Mouse (Mus musculus) embryonic facial prominence, embryonic 14.5 days (tissue): ENCODE measurements around the gene Acbd6. TPM values are rescaled to one million over a fixed set of nuclear protein-coding genes. Genes with fewer than 3 reads are reported as not detected.

ENCODE experiments used
- ATAC-seq: fragments of 200-750 bp; cut with Nextera tagmentation; 2 replicates; pipeline ENCODE4 v1.8.0; 2017; ENCODE audit warnings: low read depth, moderate number of reproducible peaks, moderate TSS enrichment
- DNase-seq: peaks from one replicate; pipeline ENCODE4 v3.0.0-alpha.2; 2015; ENCODE audit warnings: low spot score
- H3K27ac ChIP-seq: fragments of 300-500 bp; sonication (generic); replicated peaks from 2 replicates; pipeline ENCODE4 v1.5.1; 2014; ENCODE audit warnings: low read depth, mild to moderate bottlenecking, low read length, moderate library complexity
- H3K27me3 ChIP-seq: fragments of 300-500 bp; sonication (generic); replicated peaks from 2 replicates; pipeline ENCODE4 v1.6.1; 2014; ENCODE audit warnings: low read length; ENCODE audit not compliant: control insufficient read depth, insufficient read depth
- H3K36me3 ChIP-seq: fragments of 300-500 bp; sonication (generic); 2 replicates; pipeline ENCODE4 v1.6.1; 2014; ENCODE audit warnings: low read length, mixed read lengths; ENCODE audit not compliant: control insufficient read depth, insufficient read depth
- H3K4me1 ChIP-seq: fragments of 300-500 bp; sonication (generic); 2 replicates; pipeline ENCODE4 v1.6.1; 2014; ENCODE audit warnings: antibody characterized with exemption, low read length; ENCODE audit not compliant: control insufficient read depth, insufficient read depth
- H3K4me2 ChIP-seq: fragments of 300-500 bp; sonication (generic); 2 replicates; pipeline ENCODE4 v1.6.1; 2014; ENCODE audit warnings: low read depth, mild to moderate bottlenecking, low read length, moderate library complexity, mixed read lengths
- H3K4me3 ChIP-seq: fragments of 300-500 bp; sonication (generic); 2 replicates; pipeline ENCODE4 v1.5.1; 2014; ENCODE audit warnings: low read depth, mild to moderate bottlenecking, low read length
- H3K9ac ChIP-seq: fragments of 300-500 bp; sonication (generic); 2 replicates; pipeline ENCODE4 v1.6.1; 2014; ENCODE audit warnings: low read depth, mild to moderate bottlenecking, low read length, moderate library complexity, mixed read lengths
- H3K9me3 ChIP-seq: fragments of 300-500 bp; sonication (generic); 2 replicates; pipeline ENCODE4 v1.6.1; 2016; ENCODE audit warnings: low read length; ENCODE audit not compliant: control insufficient read depth
- WGBS: fragments of 180-500 bp; shearing (Covaris S2); extraction: QIAGEN DNeasy Blood & Tissue Kit; methylation state at CpG from one replicate; pipeline ENCODE4 v1.1.7; 2014; 5-methylcytosine and 5-hydroxymethylcytosine counted together
- polyA plus RNA-seq: library from polyadenylated mRNA; unstranded; fragments of >200 nt; fragmentation: Nextera tagmentation; extraction: Ambion mirVana; gene quantifications from 2 replicates; pipeline ENCODE4 v1.2.1, GENCODE M21; 2014

The Acbd6 gene
- polyA plus RNA-seq: 72.7 and 77.5 TPM in 2 replicates

- peaks cover 4% of the 10 kb centered on the region; the same call in 1 of the 2 replicates for H3K9me3 ChIP-seq
- H3K9ac ChIP-seq: peak within 1 kb of the TSS; percentile 93
- no peaks in the 10 kb centered on the region for H3K36me3 ChIP-seq
- H3K4me1 ChIP-seq: peaks cover 9% of the 10 kb centered on the region
- H3K4me2 ChIP-seq: peak within 1 kb of the TSS; percentile 88
- H3K27me3 ChIP-seq: no peaks in the 10 kb centered on the region
- under 1% methylated on average over 54 of the region's 83 CpGs for WGBS
- peak within 1 kb of the TSS; percentile 84 for H3K27ac ChIP-seq
- peak; percentile 92 for ATAC-seq
- peak within 1 kb of the TSS; percentile 85 for H3K4me3 ChIP-seq
- DNase-seq: peak; percentile 95
These were observed at the start of gene Acbd6 for GRCm38 (mm10) chr1:155558012-155558842. Gene Acbd6 (plus strand): TSS chr1:155558120.

- Histone ChIP-seq H3K9me3 (no peaks in the 10 kb centered on the region), H3K4me3 (no peak overlapping the region), H3K27me3 (no peaks in the 10 kb centered on the region), H3K4me2 (no peak overlapping the region), H3K9ac (no peak overlapping the region), H3K27ac (no peak overlapping the region), H3K4me1 (0 out of 2 replicates have a peak, but pooled peaks cover 7% of the 10 kb centered on the region), H3K36me3 (no peaks in the 10 kb centered on the region)
- ATAC-seq (no peak), DNase-seq (no peak)
- WGBS: 77% methylated on average over 10 of the region's 10 CpGs
These were observed 47.7 kb upstream of the Acbd6 start for GRCm38 (mm10) chr1:155510263-155510662.

GRCm38 (mm10) chr1:155515866-155516265 lies 42.1 kb upstream of the Acbd6 start:
- Histone ChIP-seq H3K27ac (no peak overlapping the region), H3K4me3 (no peak overlapping the region), H3K9me3 (peaks cover 5% of the 10 kb centered on the region; the same call in 1 of the 2 replicates), H3K4me1 (no peaks in the 10 kb centered on the region), H3K4me2 (no peak overlapping the region), H3K9ac (no peak overlapping the region), H3K27me3 (no peaks in the 10 kb centered on the region), H3K36me3 (no peaks in the 10 kb centered on the region)
- DNase-seq (no peak), ATAC-seq (no peak)
- WGBS: 83% methylated on average over 4 of the region's 4 CpGs

- Histone ChIP-seq H3K27me3 (no peaks in the 10 kb centered on the region; the same call in 1 of the 2 replicates), H3K36me3 (no peaks in the 10 kb centered on the region), H3K4me1 (no peaks in the 10 kb centered on the region), H3K4me3 (no peak overlapping the region), H3K27ac (no peak overlapping the region), H3K9me3 (peaks cover 5% of the 10 kb centered on the region; the same call in 1 of the 2 replicates), H3K9ac (no peak overlapping the region), H3K4me2 (no peak overlapping the region)
- ATAC-seq: no peak
- WGBS: 40% methylated on average over 7 of the region's 7 CpGs
- no peak for DNase-seq
These were observed 41.3 kb upstream of the Acbd6 start for GRCm38 (mm10) chr1:155516594-155516993.

GRCm38 (mm10) chr1:155517060-155517459 lies 40.9 kb upstream of the Acbd6 start:
- Histone ChIP-seq H3K4me1 (no peaks in the 10 kb centered on the region), H3K9ac (no peak overlapping the region), H3K36me3 (no peaks in the 10 kb centered on the region), H3K4me2 (no peak overlapping the region), H3K27me3 (no peaks in the 10 kb centered on the region; the same call in 1 of the 2 replicates), H3K9me3 (peaks cover 5% of the 10 kb centered on the region; the same call in 1 of the 2 replicates), H3K4me3 (no peak overlapping the region), H3K27ac (no peak overlapping the region)
- ATAC-seq: no peak
- 55% methylated on average over 5 of the region's 5 CpGs for WGBS
- DNase-seq: no peak

GRCm38 (mm10) chr1:155520285-155520684 lies 37.6 kb upstream of the Acbd6 start:
- Histone ChIP-seq H3K4me2 (no peak overlapping the region), H3K27me3 (no peaks in the 10 kb centered on the region; the same call in 1 of the 2 replicates), H3K9ac (no peak overlapping the region), H3K4me3 (no peak overlapping the region), H3K27ac (no peak overlapping the region), H3K36me3 (no peaks in the 10 kb centered on the region), H3K9me3 (peaks cover 5% of the 10 kb centered on the region; the same call in 1 of the 2 replicates), H3K4me1 (no peaks in the 10 kb centered on the region)
- no peak for DNase-seq
- no peak for ATAC-seq
- WGBS: 91% methylated on average over 4 of the region's 4 CpGs

GRCm38 (mm10) chr1:155522493-155522892 lies 35.4 kb upstream of the Acbd6 start:
- Histone ChIP-seq H3K9ac (no peak overlapping the region), H3K4me3 (no peak overlapping the region), H3K36me3 (no peaks in the 10 kb centered on the region), H3K4me1 (peaks cover 2% of the 10 kb centered on the region; the same call in 1 of the 2 replicates), H3K27me3 (peaks cover 3% of the 10 kb centered on the region; the same call in 1 of the 2 replicates), H3K27ac (no peak overlapping the region), H3K4me2 (no peak overlapping the region), H3K9me3 (peaks cover 5% of the 10 kb centered on the region; the same call in 1 of the 2 replicates)
- WGBS: 73% methylated on average over 4 of the region's 4 CpGs
- DNase-seq: no peak
- ATAC-seq: no peak

GRCm38 (mm10) chr1:155526176-155526575 lies 31.7 kb upstream of the Acbd6 start:
- WGBS: 56% methylated on average over 5 of the region's 5 CpGs
- peaks cover 3% of the 10 kb centered on the region; the same call in 1 of the 2 replicates for H3K27me3 ChIP-seq
- 0 out of 2 replicates have a peak, but pooled peaks cover 5% of the 10 kb centered on the region for H3K9me3 ChIP-seq
- DNase-seq: no peak
- no peak for ATAC-seq
- no peak overlapping the region for H3K4me2 ChIP-seq
- H3K4me3 ChIP-seq: no peak overlapping the region
- H3K9ac ChIP-seq: no peak overlapping the region
- no peaks in the 10 kb centered on the region for H3K36me3 ChIP-seq
- H3K27ac ChIP-seq: no peak overlapping the region
- H3K4me1 ChIP-seq: peaks cover 22% of the 10 kb centered on the region
